Mouse (Mus musculus) CH12.LX (cell line): ENCODE measurements around the gene Zfhx3. TPM values are rescaled to one million over a fixed set of nuclear protein-coding genes. Genes with fewer than 3 reads are reported as not detected.

Source experiments
- DNase-seq: peaks from one replicate; pipeline ENCODE4 v3.0.0-alpha.2; 2013; ENCODE audit errors: extremely low read depth
- H3K27ac ChIP-seq: 2 replicates; pipeline ENCODE4 v1.5.1; 2012; ENCODE audit warnings: low read depth, mild to moderate bottlenecking, control low read depth, moderate library complexity; ENCODE audit not compliant: insufficient read depth
- H3K27me3 ChIP-seq: replicated peaks from 2 replicates; pipeline ENCODE3; 2012; ENCODE audit warnings: inconsistent platforms
- H3K36me3 ChIP-seq, 2 experiments: replicated peaks in 1 of 2; 2 replicates each; pipeline versions ENCODE3 to v1.6.1; 2012; ENCODE audit warnings: inconsistent platforms in 1 of 2, low read length in 1 of 2, mild to moderate bottlenecking in 1 of 2, mixed read lengths in 1 of 2, moderate library complexity in 1 of 2; ENCODE audit not compliant: control insufficient read depth in 1 of 2, insufficient read depth in 1 of 2
- H3K4me1 ChIP-seq, 2 experiments: 2 replicates each; pipeline ENCODE4 v1.6.1; 2012; ENCODE audit warnings: inconsistent platforms in 1 of 2, moderate library complexity in 1 of 2; ENCODE audit not compliant: insufficient read depth in 2 of 2, control insufficient read depth in 1 of 2
- H3K4me2 ChIP-seq: 2 replicates; pipeline ENCODE4 v1.6.1; 2012; ENCODE audit warnings: low read depth, mild to moderate bottlenecking, control low read depth; ENCODE audit not compliant: poor library complexity, insufficient read depth, severe bottlenecking
- H3K4me3 ChIP-seq, 3 experiments: fragments of 150-350 bp in 1 of 3; sonication (generic) in 1 of 3; replicated peaks in 1 of 3; 2 replicates each; pipeline versions ENCODE3 to v1.5.1; 2011 to 2012; ENCODE audit warnings: low read depth in 2 of 3, low read length in 2 of 3, mild to moderate bottlenecking in 2 of 3, moderate library complexity in 2 of 3, control low read depth in 1 of 3, improper control_type of control experiment in 1 of 3, inconsistent platforms in 1 of 3, mixed read lengths in 1 of 3; ENCODE audit not compliant: poor library complexity in 1 of 3
- H3K79me2 ChIP-seq: replicated peaks from 2 replicates; pipeline ENCODE4 v1.6.1; 2012; ENCODE audit warnings: mild to moderate bottlenecking, moderate library complexity; ENCODE audit not compliant: control insufficient read depth, poor library complexity, insufficient read depth, severe bottlenecking; ENCODE audit errors: extremely low read depth
- H3K9ac ChIP-seq: 2 replicates; pipeline ENCODE4 v1.6.1; 2012; ENCODE audit warnings: low read depth, mild to moderate bottlenecking, control low read depth, moderate library complexity; ENCODE audit not compliant: insufficient read depth
- H3K9me3 ChIP-seq: replicated peaks from 2 replicates; pipeline ENCODE3; 2012; ENCODE audit warnings: low read length, inconsistent platforms, mixed read lengths
- BHLHE40 ChIP-seq: IDR thresholded peaks from 2 replicates; pipeline ENCODE4 v1.6.1; 2011; ENCODE audit warnings: mild to moderate bottlenecking, low read depth, low read length, improper control_type of control experiment
- CTCF ChIP-seq, 2 experiments: IDR thresholded peaks in 1 of 2; conservative IDR thresholded peaks in 1 of 2; 2 replicates each; pipeline ENCODE4 v1.5.1; 2011 to 2012; ENCODE audit warnings: low read depth in 2 of 2, low read length in 2 of 2, improper control_type of control experiment in 1 of 2, inconsistent platforms in 1 of 2, mild to moderate bottlenecking in 1 of 2, moderate library complexity in 1 of 2
- E2F4 ChIP-seq: IDR thresholded peaks from 2 replicates; pipeline ENCODE4 v1.6.1; 2011; ENCODE audit warnings: low read depth, low read length, improper control_type of control experiment; ENCODE audit not compliant: insufficient replicate concordance
- ETS1 ChIP-seq: conservative IDR thresholded peaks from 2 replicates; pipeline ENCODE4 v1.6.1; 2012; ENCODE audit warnings: low read depth, mild to moderate bottlenecking, inconsistent platforms, low read length, improper control_type of control experiment, moderate library complexity
- IRF4 ChIP-seq: IDR thresholded peaks from 2 replicates; pipeline ENCODE4 v1.6.1; 2014; ENCODE audit warnings: low read depth, mild to moderate bottlenecking, inconsistent platforms, low read length, improper control_type of control experiment
- JUN ChIP-seq: IDR thresholded peaks from 2 replicates; pipeline ENCODE4 v1.6.1; 2011; ENCODE audit warnings: low read depth, mild to moderate bottlenecking, low read length, improper control_type of control experiment, moderate library complexity; ENCODE audit not compliant: insufficient read depth
- JUND ChIP-seq: conservative IDR thresholded peaks from 2 replicates; pipeline ENCODE4 v1.6.1; 2011; ENCODE audit warnings: low read depth, low read length, improper control_type of control experiment
- KAT2A ChIP-seq: IDR thresholded peaks from 2 replicates; pipeline ENCODE4 v1.6.1; 2012; ENCODE audit warnings: low read length, improper control_type of control experiment, inconsistent platforms; ENCODE audit not compliant: insufficient replicate concordance
- MAX ChIP-seq: IDR thresholded peaks from 2 replicates; pipeline ENCODE4 v1.6.1; 2011; ENCODE audit warnings: low read length, improper control_type of control experiment
- MEF2A ChIP-seq: IDR thresholded peaks from 2 replicates; pipeline ENCODE4 v1.6.1; 2014; ENCODE audit warnings: low read depth, mild to moderate bottlenecking, inconsistent platforms, low read length, improper control_type of control experiment, borderline replicate concordance
- MYC ChIP-seq: IDR thresholded peaks from 2 replicates; pipeline ENCODE4 v1.6.1; 2011; ENCODE audit warnings: low read depth, mild to moderate bottlenecking, improper control_type of control experiment, low read length
- NELFE ChIP-seq: IDR thresholded peaks from 2 replicates; pipeline ENCODE4 v1.6.1; 2011; ENCODE audit warnings: low read depth, low read length, improper control_type of control experiment
- NRF1 ChIP-seq: IDR thresholded peaks from 2 replicates; pipeline ENCODE4 v1.6.1; 2014; ENCODE audit warnings: low read depth, mild to moderate bottlenecking, inconsistent platforms, low read length, improper control_type of control experiment, moderate library complexity
- PAX5 ChIP-seq: IDR thresholded peaks from 2 replicates; pipeline ENCODE4 v1.6.1; 2012; ENCODE audit warnings: low read length, inconsistent platforms, mixed read lengths
- RAD21 ChIP-seq: IDR thresholded peaks from 2 replicates; pipeline ENCODE4 v1.6.1; 2011; ENCODE audit warnings: low read depth, mild to moderate bottlenecking, low read length, improper control_type of control experiment, moderate library complexity
- RCOR1 ChIP-seq: conservative IDR thresholded peaks from 2 replicates; pipeline ENCODE4 v1.6.1; 2012; ENCODE audit warnings: low read depth, mild to moderate bottlenecking, inconsistent platforms, low read length, improper control_type of control experiment
- SIN3A ChIP-seq: IDR thresholded peaks from 2 replicates; pipeline ENCODE4 v1.6.1; 2012; ENCODE audit warnings: low read length, improper control_type of control experiment, inconsistent platforms
- TCF12 ChIP-seq: IDR thresholded peaks from 2 replicates; pipeline ENCODE4 v1.6.1; 2014; ENCODE audit warnings: low read depth, mild to moderate bottlenecking, inconsistent platforms, low read length, improper control_type of control experiment
- UBTF ChIP-seq: IDR thresholded peaks from 2 replicates; pipeline ENCODE4 v1.6.1; 2012; ENCODE audit warnings: low read depth, mild to moderate bottlenecking, inconsistent platforms, low read length, improper control_type of control experiment, moderate library complexity
- USF1 ChIP-seq: IDR thresholded peaks from 2 replicates; pipeline ENCODE4 v1.6.1; 2014; ENCODE audit warnings: low read depth, mild to moderate bottlenecking, inconsistent platforms, low read length, improper control_type of control experiment
- USF2 ChIP-seq: conservative IDR thresholded peaks from 2 replicates; pipeline ENCODE4 v1.6.1; 2011; ENCODE audit warnings: low read depth, low read length, improper control_type of control experiment
- ZNF384 ChIP-seq: IDR thresholded peaks from 2 replicates; pipeline ENCODE4 v1.6.1; 2012; ENCODE audit warnings: low read depth, low read length, improper control_type of control experiment, inconsistent platforms
- dilution Hi-C: fragments of 300-500 bp; cut with MboI; formaldehyde crosslinking; loops from 2 replicates; pipeline ENCODE4 v1.14.3; 2020; ENCODE audit warnings: low sequenced_read_pairs; ENCODE audit not compliant: extremely low pct_unique_long_range_greater_than_20kb, extremely low pct_ligation_motif_present
- in situ Hi-C: fragments of 300-500 bp; cut with MboI; formaldehyde crosslinking; loops from 3 replicates; pipeline ENCODE4 v1.14.3; 2019; ENCODE audit warnings: low sequenced_read_pairs, low pct_ligation_motif_present, low pct_unique_long_range_greater_than_20kb, mixed read lengths
- polyA plus RNA-seq: library from polyadenylated mRNA; unstranded; fragments of >175 nt; gene quantifications from 2 replicates; pipeline ENCODE4 v1.2.1, GENCODE M21; 2012; ENCODE audit warnings: low read depth; ENCODE audit not compliant: insufficient read length
- total RNA-seq, 2 experiments: library from RNA; depleted of rRNA; stranded (reverse); fragments of 300-350 nt in 1 of 2; fragments of >200 nt in 1 of 2; gene quantifications; 2 replicates each; pipeline ENCODE4 v1.2.3; 2012 to 2014

The Zfhx3 gene
- total and polyA plus RNA-seq, 3 experiments, result 0.05 to 0.76 (median 0.68) TPM

- dilution Hi-C loops, result no loop called here
Measured at GRCm38 (mm10) chr8:108611141-108611674, 668.8 kb downstream of the Zfhx3 start.

GRCm38 (mm10) chr8:108611792-108612413, 669.5 kb downstream of the Zfhx3 start:
- TF ChIP-seq ETS1, result no peak
- TF ChIP-seq TCF12, result no peak
- TF ChIP-seq UBTF, result no peak
- in situ Hi-C loops, result no loop called here
- Histone ChIP-seq H3K4me3 (no peak overlapping the region), H3K36me3 (no peaks in the 10 kb centered on the region), H3K9ac (no peak overlapping the region), H3K27me3 (no peaks in the 10 kb centered on the region), H3K79me2 (no peaks in the 10 kb centered on the region), H3K9me3 (no peaks in the 10 kb centered on the region), H3K4me2 (no peak overlapping the region), H3K4me1 (no peaks in the 10 kb centered on the region), H3K27ac (no peak overlapping the region)
- DNase-seq, result no peak
- dilution Hi-C loops, result no loop called here

More at GRCm38 (mm10) chr8:108611141-108611674, 668.8 kb downstream of the Zfhx3 start:
- H3K9ac ChIP-seq, result no peak overlapping the region
- H3K36me3 ChIP-seq, result no peaks in the 10 kb centered on the region
- H3K4me1 ChIP-seq, result no peaks in the 10 kb centered on the region
- H3K27ac ChIP-seq, result no peak overlapping the region
- no peak for TF ChIP-seq KAT2A
- peak; percentile 29 for TF ChIP-seq ZNF384
- no peak overlapping the region for H3K4me3 ChIP-seq
- H3K27me3 ChIP-seq, result no peaks in the 10 kb centered on the region
- H3K4me2 ChIP-seq, result no peak overlapping the region
- H3K79me2 ChIP-seq, result no peaks in the 10 kb centered on the region
- H3K9me3 ChIP-seq, result no peaks in the 10 kb centered on the region
- in situ Hi-C loops, result no loop called here
- DNase-seq, result no peak

GRCm38 (mm10) chr8:108612815-108613214, 670.4 kb downstream of the Zfhx3 start:
- Histone ChIP-seq H3K9me3 (no peaks in the 10 kb centered on the region), H3K4me1 (no peaks in the 10 kb centered on the region), H3K4me2 (no peak overlapping the region), H3K36me3 (no peaks in the 10 kb centered on the region), H3K9ac (no peak overlapping the region), H3K27ac (no peak overlapping the region), H3K79me2 (no peaks in the 10 kb centered on the region), H3K27me3 (no peaks in the 10 kb centered on the region), H3K4me3 (no peak overlapping the region)
- dilution Hi-C loops (no loop called here), in situ Hi-C loops (no loop called here)
- TF ChIP-seq USF1 (no peak), RAD21 (no peak), USF2 (no peak), JUND (no peak), MEF2A (no peak), MYC (no peak), JUN (no peak), E2F4 (no peak), NELFE (no peak), BHLHE40 (no peak), CTCF (conservative IDR thresholded peaks at IDR 0.05 in 1 of 2, IDR thresholded peaks at IDR 0.05 in 1 of 2; ENCODE audit: low read depth in 2 of 2, low read length in 2 of 2) (no peak), PAX5 (no peak), RCOR1 (no peak), SIN3A (no peak), NRF1 (no peak), IRF4 (no peak), MAX (no peak)
- no peak for DNase-seq
